Mouse (Mus musculus) liver, embryonic 14.5 days (tissue): ENCODE results near the gene Ciapin1. TPM values are rescaled to one million over a fixed set of nuclear protein-coding genes. Genes with fewer than 3 reads are reported as not detected.

Experiments
- ATAC-seq: fragments of 200-750 bp; cut with Nextera tagmentation; 2 replicates; pipeline ENCODE4 v1.8.0; 2017; ENCODE audit warnings: moderate number of reproducible peaks, mild to moderate bottlenecking, moderate library complexity; ENCODE audit not compliant: insufficient read depth
- DNase-seq, 3 experiments: peaks; one replicate each; pipeline ENCODE4 v3.0.0-alpha.2; 2012 to 2013; ENCODE audit warnings: low read depth in 3 of 3, low spot score in 3 of 3
- H3K27ac ChIP-seq: fragments of 300-500 bp; sonication (generic); 2 replicates; pipeline ENCODE4 v1.5.1; 2014; ENCODE audit warnings: moderate library complexity, mild to moderate bottlenecking, control low read depth, inconsistent platforms
- H3K27me3 ChIP-seq: fragments of 300-500 bp; sonication (generic); 2 replicates; pipeline ENCODE4 v1.6.1; 2014; ENCODE audit warnings: mild to moderate bottlenecking, low read length, moderate library complexity; ENCODE audit not compliant: control insufficient read depth, insufficient read depth
- H3K36me3 ChIP-seq: fragments of 300-500 bp; sonication (generic); replicated peaks from 2 replicates; pipeline ENCODE4 v1.6.1; 2014; ENCODE audit warnings: low read depth; ENCODE audit not compliant: control insufficient read depth, insufficient read depth
- H3K4me1 ChIP-seq, 2 experiments: fragments of 200-500 bp in 1 of 2; fragments of 300-500 bp in 1 of 2; sonication (generic) in 1 of 2; replicated peaks; 2 replicates each; pipeline ENCODE4 v1.6.1; 2012 to 2014; ENCODE audit warnings: antibody characterized with exemption in 1 of 2, inconsistent platforms in 1 of 2, low read length in 1 of 2; ENCODE audit not compliant: control insufficient read depth in 2 of 2, insufficient read depth in 2 of 2
- H3K4me2 ChIP-seq: fragments of 300-500 bp; sonication (generic); 2 replicates; pipeline ENCODE4 v1.6.1; 2014; ENCODE audit warnings: low read depth, mild to moderate bottlenecking, control low read depth, moderate library complexity
- H3K4me3 ChIP-seq, 2 experiments: fragments of 200-500 bp in 1 of 2; fragments of 300-500 bp in 1 of 2; sonication (generic) in 1 of 2; 2 replicates each; pipeline ENCODE4 v1.5.1; 2012 to 2014; ENCODE audit warnings: low read depth in 2 of 2, low read length in 2 of 2, mild to moderate bottlenecking in 2 of 2, control low read depth in 1 of 2, inconsistent platforms in 1 of 2, moderate library complexity in 1 of 2; ENCODE audit not compliant: insufficient read depth in 1 of 2
- H3K9ac ChIP-seq: fragments of 300-500 bp; sonication (generic); replicated peaks from 2 replicates; pipeline ENCODE4 v1.6.1; 2014; ENCODE audit warnings: mild to moderate bottlenecking, control low read depth, moderate library complexity
- H3K9me3 ChIP-seq: fragments of 300-500 bp; sonication (generic); 2 replicates; pipeline ENCODE4 v1.6.1; 2016; ENCODE audit warnings: low read length, mixed read lengths; ENCODE audit not compliant: control insufficient read depth
- CTCF ChIP-seq: IDR thresholded peaks from 2 replicates; pipeline ENCODE4 v1.5.1; 2016; ENCODE audit warnings: antibody characterized with exemption, low read depth, control low read depth
- EP300 ChIP-seq: IDR thresholded peaks from 2 replicates; pipeline ENCODE4 v1.6.1; 2016; ENCODE audit warnings: antibody characterized with exemption, low read depth
- WGBS: fragments of 180-500 bp; shearing (Covaris S2); extraction: QIAGEN DNeasy Blood & Tissue Kit; methylation state at CpG from one replicate; pipeline ENCODE4 v1.1.7; 2014; ENCODE audit not compliant: insufficient replicate concordance; 5-methylcytosine and 5-hydroxymethylcytosine counted together
- polyA plus RNA-seq, 2 experiments: library from polyadenylated mRNA; depleted of rRNA in 1 of 2; stranded (reverse) in 1 of 2; unstranded in 1 of 2; fragments of >200 nt; fragmentation: Nextera tagmentation in 1 of 2; extraction: Ambion mirVana in 1 of 2; gene quantifications; 2 replicates each; pipeline versions ENCODE4 v1.2.1 to v1.2.3; 2012 to 2014

The Ciapin1 gene
- polyA plus RNA-seq, 2 experiments = 23.7 to 38.4 TPM

DNA sequence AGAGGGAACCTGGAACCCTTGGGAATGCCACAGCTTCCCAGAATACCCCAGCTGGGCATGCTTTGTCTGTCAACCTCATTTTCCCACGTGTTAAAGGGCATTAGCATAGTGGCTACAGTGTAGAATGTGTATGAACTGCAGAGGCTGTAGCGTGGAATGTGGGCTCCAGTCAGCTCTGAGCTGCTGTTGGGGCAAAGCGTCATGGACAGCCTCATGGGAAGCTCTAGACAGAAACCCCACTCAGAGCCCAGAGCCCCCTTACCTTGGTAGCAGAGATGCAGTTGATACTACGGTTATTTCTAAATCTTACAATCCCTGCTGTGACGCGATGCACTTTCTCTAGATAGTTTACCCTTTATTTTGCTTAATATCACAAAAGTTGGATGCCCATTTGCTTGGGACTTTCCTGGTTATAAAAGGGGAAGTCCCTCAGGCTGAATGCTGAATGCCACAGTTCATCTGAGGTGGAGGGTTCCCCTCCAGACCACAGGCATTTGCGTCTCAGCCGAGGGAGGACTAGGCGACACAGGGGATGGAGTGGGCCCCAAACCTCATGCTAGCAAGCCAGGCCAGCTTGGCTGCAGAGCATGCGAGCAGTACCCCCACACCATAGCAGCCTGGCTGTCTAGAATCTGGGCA is 59.1 kb downstream of the Ciapin1 start:
- 30% methylated on average over 10 of the region's 10 CpGs for WGBS
- TF ChIP-seq CTCF = no peak
- no peak for TF ChIP-seq EP300
- Histone ChIP-seq H3K27me3 (peaks cover 3% of the 10 kb centered on the region), H3K4me2 (no peak overlapping the region), H3K9ac (no peak overlapping the region), H3K9me3 (no peaks in the 10 kb centered on the region), H3K36me3 (no peaks in the 10 kb centered on the region), H3K4me3 (no peak overlapping the region), H3K4me1 (peaks cover 18 to 20% of the 10 kb centered on the region in 2 experiments), H3K27ac (no peak overlapping the region)
- ATAC-seq (no peak), DNase-seq (no peak)

DNA sequence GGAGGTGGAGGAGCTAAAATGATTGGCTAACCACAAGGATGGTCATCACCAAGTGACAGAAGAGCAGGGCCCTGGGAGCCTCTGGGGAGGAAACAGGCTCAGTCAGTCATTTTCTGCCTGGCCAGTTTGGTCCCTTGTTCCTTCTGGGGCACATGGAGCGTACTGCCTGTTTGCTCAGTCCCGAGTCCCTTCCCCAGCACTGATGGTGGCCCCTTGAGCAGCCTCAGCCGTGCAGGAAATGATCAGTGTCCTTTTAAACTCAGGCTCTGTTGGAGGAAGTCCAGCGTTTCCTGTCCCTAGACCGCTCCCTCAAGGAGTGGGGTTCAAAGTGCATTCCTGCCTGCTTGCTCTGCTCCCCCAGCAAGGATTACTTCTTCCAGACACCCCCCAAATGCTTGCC is 59.7 kb downstream of the Ciapin1 start:
- TF ChIP-seq EP300 = no peak
- TF ChIP-seq CTCF = no peak
- ATAC-seq (no peak), DNase-seq (no peak)
- H3K9me3 ChIP-seq = no peaks in the 10 kb centered on the region
- no peak overlapping the region for H3K4me3 ChIP-seq
- H3K9ac ChIP-seq = no peak overlapping the region
- H3K27me3 ChIP-seq = peaks cover 9% of the 10 kb centered on the region
- 20% methylated on average over 5 of the region's 5 CpGs for WGBS
- no peaks in the 10 kb centered on the region for H3K36me3 ChIP-seq
- H3K4me1 ChIP-seq = peaks cover 18 to 20% of the 10 kb centered on the region in 2 experiments
- no peak overlapping the region for H3K27ac ChIP-seq
- no peak overlapping the region for H3K4me2 ChIP-seq

DNA sequence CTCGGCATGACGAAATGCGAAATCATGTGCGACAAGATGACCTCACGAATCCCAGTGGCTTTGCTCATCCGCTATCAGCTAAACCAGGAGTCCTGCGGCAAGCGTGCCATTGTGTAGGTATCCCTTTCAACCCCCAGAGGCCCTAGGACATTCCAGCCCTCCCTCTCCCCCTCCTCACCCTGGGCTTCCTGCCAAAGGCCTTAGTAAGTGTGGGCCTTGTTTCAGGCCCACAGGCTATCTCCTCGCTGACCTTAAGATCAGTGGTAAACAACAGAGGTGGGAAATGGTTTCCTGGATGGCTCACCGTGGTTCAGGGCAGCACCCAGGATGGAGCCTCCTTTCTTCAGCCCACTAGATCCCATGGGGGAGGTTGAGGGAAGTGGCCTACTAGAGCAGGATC is 60.1 kb downstream of the Ciapin1 start:
- Histone ChIP-seq H3K27ac (no peak overlapping the region), H3K36me3 (no peaks in the 10 kb centered on the region), H3K9ac (no peak overlapping the region), H3K4me3 (no peak overlapping the region), H3K27me3 (peaks cover 13% of the 10 kb centered on the region), H3K4me1 (peaks cover 18 to 20% of the 10 kb centered on the region in 2 experiments), H3K9me3 (no peaks in the 10 kb centered on the region), H3K4me2 (no peak overlapping the region)
- ATAC-seq (no peak), DNase-seq (no peak)
- TF ChIP-seq EP300 (no peak), CTCF (no peak)
- 50% methylated on average over 10 of the region's 10 CpGs for WGBS

DNA sequence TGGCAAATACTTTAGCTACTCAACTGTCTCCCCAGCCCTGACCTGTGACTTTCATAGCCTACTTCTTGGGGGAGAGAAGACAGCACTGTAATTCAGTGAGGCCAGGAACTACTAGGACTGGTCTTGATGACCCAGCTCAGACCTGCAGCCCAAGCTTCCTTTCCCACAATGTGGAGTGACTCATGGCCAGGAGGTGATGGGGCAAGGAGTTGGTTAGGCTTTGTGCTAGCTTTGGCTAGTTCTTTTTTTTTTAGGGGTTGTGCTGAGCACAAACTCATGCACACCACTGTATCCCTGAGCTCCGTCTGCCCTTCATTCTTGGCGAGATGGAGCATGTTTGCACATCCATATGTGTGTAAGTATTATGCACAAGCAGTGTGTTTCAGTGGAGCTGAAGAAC is 61.8 kb downstream of the Ciapin1 start:
- Histone ChIP-seq H3K4me3 (no peak overlapping the region), H3K27me3 (peaks cover 30% of the 10 kb centered on the region), H3K36me3 (no peaks in the 10 kb centered on the region), H3K4me1 (peaks cover 12 to 15% of the 10 kb centered on the region in 2 experiments), H3K27ac (no peak overlapping the region), H3K9ac (no peak overlapping the region), H3K4me2 (no peak overlapping the region), H3K9me3 (no peaks in the 10 kb centered on the region)
- ATAC-seq (no peak), DNase-seq (no peak)
- TF ChIP-seq CTCF = no peak
- TF ChIP-seq EP300 = no peak
- 42% methylated on average over 2 of the region's 2 CpGs for WGBS

DNA sequence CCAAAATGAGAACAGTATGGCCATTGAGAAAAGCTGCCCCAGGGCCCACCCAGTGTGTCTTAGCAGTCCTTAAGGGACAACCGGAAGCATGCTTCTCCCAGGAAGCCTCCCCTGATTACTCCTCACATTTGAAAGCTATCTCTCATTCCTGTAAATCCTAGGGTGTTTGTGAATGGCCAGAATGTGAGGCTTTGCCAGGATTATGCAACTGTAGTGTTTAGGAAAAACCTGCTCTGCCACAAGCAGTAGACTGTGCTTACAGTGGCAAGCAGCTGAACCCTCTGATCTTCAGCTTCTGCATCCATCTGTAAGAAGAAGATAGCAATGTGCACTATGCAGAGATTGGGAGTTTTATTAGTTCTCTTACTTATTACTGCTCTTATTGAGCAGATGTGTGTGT is 63.6 kb downstream of the Ciapin1 start:
- WGBS = 59% methylated on average over 1 of the region's 1 CpGs
- H3K4me3 ChIP-seq = no peak overlapping the region
- H3K4me2 ChIP-seq = no peak overlapping the region
- no peaks in the 10 kb centered on the region for H3K36me3 ChIP-seq
- peaks cover 3 to 17% of the 10 kb centered on the region in 2 experiments; a peak in 2 of 4 replicates for H3K4me1 ChIP-seq
- H3K9ac ChIP-seq = no peak overlapping the region
- H3K9me3 ChIP-seq = no peaks in the 10 kb centered on the region
- TF ChIP-seq CTCF (no peak), EP300 (no peak)
- DNase-seq = no peak
- H3K27ac ChIP-seq = no peak overlapping the region
- no peak for ATAC-seq
- H3K27me3 ChIP-seq = peaks cover 48% of the 10 kb centered on the region
